Mouse (Mus musculus): ENCODE results near the gene Rps11.
A peak's percentile ranks its signal among the peaks of the same experiment; 100 is the strongest.
"Not testable (repeated sequence)": the region's sequence is repeated elsewhere in the genome, so short reads cannot be mapped to it uniquely, and the experiment has no call there.

Gene Rps11

DNA sequence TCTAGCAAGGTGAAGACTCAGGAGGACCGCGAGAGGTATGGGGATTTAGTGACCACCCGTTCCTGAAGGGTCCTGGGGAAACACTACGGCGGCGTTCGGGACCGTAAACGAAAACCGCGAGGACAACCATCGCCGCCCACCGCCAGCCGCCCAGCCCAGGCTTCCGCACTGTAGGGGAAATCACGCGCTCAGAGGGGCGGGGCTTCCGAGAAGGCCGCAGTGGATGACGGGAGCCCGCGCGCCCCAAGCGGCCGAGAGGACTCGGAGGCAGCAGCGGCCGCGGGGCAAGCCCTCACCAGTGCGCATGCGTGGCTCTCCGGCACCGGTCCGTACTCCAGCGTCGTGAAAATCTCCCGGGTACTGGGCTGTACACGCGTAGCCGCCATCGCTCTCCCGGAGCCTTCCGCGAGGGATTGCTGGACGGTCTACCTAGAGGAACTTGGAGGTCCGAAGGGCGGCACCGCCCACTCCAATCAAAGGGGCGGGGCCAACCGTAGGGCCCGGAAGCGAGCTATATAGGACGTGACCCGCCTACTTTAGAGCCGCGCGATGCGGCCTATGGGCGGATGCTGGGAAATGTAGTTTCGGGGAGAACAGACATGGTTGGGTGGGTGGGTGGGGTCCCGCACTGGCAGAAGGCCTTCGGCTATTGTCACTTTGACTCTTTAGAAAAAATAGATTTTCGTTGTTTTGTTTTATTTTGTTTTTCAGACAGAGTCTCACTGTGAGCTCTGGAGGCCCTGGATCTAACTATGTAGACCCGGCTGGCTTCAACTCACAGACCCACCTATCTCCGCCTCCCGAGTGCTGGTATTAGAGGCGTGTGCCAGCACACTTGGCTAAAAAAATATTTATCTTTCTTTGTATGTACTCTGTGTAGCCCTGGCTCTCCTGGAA is 30.1 kb upstream of the Rps11 start, which contains the start of the genes Pih1d1 and Aldh16a1:
TSS of gene Pih1d1 (plus strand) at position 208 of the 897 bp plus-strand sequence.
TSS of gene Aldh16a1 (minus strand) at position 489 of the 897 bp plus-strand sequence.
- DNase-seq (ENCODE audit: low read depth), result peak; percentile 89

DNA sequence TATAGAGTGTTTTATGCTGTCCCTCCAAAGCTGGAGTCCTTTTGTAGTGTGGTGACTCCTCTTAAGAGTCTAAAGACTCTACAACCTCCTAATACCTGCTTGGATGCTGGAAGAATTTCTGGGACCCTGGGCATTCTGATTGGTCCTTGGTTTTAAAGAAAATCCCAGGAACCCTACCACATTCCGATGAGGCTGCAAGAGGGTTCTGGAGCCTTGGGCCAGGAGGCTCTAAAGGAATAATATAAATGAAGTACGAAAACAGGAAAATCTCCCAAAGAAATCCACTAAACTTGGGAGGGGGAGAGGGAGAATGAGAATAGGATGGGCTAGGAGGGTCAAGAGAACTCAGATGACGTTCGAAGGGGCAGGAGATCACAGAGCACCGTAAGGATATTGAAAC is 29.3 kb upstream of the Rps11 start:
- DNase-seq (ENCODE audit: low read depth), result no peak

DNA sequence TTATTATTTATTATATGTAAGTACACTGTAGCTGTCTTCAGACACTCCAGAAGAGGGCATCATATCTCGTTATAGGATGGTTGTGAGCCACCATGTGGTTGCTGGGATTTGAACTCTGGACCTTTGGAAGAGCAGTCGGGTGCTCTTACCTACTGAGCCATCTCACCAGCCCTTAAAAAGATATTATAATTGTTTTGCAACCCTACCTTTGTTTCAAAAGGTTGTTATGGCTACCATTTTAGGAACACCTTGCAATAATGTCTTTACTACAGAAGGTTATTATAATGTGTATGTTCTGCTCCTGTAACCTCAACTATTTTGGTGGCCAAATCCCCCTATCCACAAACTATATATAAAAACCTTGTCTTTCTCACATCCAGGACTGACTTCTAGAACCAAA is 28.8 kb upstream of the Rps11 start:
- DNase-seq (ENCODE audit: low read depth), result not testable (repeated sequence)

DNA sequence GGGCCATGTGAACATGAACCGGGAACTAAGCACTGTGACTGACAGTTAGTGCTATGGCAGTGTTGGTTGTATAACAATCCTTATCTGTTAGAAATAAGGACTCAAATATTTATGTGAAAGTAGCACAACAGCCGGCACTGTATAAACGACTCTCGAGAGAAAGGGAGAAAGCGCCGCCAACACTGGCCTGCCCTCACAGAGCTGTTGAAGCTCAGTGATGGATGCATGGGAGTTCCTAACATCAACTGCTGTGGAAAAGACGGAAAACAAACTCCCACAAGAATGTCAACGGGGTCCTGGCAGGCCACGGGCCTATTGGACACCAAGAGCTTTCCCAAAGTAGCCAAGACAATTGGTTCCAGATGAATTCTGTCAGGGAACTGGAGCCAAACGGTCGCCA is 27.1 kb upstream of the Rps11 start:
- no peak for DNase-seq (ENCODE audit: low read depth)

DNA sequence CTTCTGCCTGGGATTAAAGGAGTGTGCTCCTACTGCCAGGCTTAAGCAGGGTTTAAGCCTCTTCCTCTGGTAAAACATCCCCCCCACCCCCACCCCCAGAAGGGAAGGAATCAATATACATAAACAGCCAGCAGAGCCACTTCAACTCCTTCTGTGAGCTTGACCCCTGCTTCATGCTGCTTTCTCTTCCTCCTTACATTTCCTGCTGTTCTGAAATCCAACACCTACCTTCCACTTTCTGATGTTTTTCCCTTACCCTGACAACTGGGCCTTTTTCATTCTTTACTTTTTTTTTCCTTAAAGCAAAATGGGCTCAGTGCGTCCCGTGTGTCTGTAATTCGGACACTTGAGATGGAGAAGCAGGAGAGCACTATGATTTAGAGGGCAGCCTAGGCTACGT is 26.1 kb upstream of the Rps11 start:
- no peak for DNase-seq (ENCODE audit: low read depth)

DNA sequence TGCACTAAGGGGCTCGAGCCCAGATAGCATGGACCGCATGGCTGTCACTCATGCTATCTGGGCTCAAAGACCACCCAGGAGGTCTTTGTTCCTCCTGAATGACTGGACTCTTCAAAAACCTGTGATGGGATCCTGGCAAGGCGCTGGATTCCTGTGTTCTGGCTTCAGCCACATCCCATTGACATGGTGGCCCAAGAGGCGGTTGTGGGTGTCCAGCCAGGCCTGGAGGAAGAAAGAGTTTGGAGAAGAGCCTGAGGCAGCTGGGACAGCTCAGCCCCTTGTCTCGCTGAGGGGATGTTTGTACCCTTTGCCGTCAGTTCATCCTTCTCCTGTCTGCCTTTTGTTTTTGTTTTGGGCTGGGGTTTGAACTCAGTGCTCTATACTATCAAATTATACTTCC is 25.3 kb upstream of the Rps11 start:
- no peak for DNase-seq (ENCODE audit: low read depth)

DNA sequence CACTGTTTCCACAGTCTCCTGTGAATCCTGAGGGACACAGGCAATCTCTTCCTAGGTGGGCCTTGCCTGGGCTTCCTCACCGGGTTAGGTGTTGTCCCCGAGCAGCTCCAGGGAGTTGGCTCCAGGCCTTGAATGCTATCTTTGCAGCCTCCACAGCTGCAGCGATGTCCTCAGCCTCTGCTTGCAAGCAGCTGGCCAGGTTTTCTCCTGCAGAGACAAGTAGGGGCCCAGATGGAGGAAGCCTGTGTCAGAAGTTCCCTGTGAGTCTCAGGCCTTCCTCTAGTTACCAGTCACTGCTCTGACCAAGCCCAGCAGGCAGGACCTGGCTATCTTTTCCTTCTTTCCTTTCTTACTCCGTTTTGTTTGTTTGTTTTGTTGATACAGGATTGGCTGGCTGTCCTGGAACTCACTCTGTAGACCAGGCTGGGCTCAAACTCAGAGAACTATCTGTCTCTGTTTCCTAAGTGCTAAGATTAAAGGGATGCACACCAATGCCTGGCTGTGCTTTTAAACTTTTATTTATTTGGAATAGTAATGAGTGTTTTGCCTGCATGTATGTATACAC is 24.4 kb upstream of the Rps11 start:
- DNase-seq (ENCODE audit: low read depth), result no peak

DNA sequence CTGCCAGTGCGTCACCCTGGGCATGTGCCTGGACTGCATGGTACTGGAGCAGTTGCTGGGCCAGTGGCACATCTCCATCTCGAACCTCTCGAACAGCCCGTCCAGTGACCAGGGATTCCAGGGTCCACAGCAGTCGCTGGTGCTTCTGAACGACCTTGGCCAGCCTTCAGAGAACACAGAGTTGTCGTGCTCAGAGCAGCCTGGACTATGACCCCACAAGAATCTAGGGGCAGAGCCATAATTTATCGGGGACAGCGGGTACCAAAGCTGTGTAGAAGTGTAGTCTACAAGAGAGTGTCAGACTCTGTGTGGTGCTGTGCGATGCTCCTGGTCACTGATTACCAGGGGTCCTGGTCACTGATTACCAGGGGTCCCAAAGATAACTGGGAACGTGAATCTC is 23.7 kb upstream of the Rps11 start:
- DNase-seq (ENCODE audit: low read depth), result no peak

DNA sequence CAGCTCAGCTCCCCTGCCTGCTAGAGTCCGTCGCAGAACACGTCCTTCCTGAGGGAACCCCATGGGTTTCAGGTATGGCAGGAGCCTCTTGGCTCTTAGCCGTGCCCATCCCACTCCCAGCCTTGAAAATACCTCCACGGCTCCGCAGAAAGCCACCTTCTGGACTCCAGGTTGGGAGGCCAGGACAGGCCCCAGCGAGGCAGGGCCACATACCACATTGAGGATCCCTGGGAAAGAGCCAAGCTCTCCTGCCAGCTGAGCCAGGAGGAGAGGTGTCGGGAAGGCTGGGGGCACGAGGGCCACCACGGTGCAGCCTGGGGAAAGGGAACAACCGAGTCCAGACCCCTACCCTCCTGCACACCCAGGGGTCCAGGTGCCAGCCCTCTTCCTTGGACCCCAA is 23.0 kb upstream of the Rps11 start:
- DNase-seq (ENCODE audit: low read depth), result no peak

DNA sequence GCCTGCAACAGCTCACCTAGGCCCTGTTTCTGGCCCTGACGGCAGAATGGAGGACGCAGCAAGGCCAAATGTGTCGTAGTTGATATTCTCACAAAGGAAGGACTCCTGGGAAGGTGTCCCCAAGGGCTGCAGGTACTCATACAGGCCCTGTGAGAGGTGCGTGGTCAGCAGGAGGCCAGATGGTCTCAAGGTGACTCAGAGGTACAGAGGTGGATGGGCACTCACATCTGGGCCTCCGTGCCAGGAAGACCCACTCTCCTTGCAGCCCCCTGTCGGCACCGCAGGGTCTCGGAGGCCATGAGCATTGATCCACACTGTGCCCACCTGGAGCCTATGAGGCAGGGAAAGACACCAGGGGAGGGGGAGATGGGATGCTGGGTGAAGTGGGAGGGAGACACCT is 21.2 kb upstream of the Rps11 start:
- no peak for DNase-seq (ENCODE audit: low read depth)

DNA sequence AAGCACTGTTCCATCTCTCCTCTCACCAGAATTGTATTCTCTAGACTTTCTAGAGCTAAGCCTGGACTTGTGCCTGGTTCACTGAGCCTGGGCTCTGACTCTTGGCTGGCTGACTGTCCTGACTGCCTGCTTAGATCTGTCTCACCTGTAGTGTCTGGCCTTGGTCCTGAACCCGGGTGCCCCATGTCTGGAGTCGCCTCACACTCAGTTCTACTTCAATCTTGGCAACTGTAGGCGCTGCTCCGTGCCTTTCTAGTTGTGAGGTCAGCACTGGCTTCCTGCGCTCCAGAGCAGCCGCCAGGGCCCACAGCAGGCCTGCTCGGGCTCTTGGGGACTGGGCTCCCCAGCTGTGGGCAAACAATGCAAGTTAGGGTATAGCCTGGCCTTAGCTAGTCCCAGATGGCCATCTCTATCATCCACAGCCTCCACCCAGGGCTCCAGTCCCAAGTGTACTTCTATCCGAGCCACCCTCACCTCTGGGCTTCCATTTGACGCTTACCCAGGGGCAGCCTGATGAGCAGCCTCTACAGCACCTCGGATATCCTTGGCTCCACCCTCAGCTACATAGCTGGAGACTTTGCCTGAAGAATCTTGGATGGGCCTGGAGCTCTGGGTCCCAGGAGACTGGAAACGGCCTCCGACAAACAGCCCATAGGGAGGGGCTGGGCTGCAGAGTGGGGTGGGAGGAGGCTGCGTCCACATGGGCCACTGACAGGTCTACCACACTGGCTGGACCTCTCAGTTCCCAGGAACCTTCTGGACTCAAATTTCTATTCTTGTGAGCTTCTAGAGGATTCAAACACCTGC is 20.3 kb upstream of the Rps11 start:
- DNase-seq (ENCODE audit: low read depth), result no peak

DNA sequence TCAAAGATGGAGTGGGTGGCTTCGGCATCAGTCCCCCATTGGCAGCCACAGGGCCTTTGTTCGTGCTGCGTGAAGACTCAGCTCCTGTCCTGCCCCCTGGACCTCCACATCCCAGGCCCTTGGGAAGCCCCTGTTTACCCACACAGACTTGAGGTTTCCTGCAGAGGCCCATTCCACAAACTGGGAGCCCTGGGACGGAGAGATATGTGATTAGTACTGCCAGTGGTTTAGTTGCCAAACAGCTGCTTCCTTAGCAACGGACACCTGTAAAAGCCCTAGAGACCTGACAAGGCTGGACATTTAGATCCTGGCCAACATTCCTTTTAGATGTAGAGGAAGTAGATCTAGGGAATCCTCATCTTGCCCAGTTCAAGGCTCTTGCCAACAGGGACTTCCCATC is 17.7 kb upstream of the Rps11 start:
- no peak for DNase-seq (ENCODE audit: low read depth)

DNA sequence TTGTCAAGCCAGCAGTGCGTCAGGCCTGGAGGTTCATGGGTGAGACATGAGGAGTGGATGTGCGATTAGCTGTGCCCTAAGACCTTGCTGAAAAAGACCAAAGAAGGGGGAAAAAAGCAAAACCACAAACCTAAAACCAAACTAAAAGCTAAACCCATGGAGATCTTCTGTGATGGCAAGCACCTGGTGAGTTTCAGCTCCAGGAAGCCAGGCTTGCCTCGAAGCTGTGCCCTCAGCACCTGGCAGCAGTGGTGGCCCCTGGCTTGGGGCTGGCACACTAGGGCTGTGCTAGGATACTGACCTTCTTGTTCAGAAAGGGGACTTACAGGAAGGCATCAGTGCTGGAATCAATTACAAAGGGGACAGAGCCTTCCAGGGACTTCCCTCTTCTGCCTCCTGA is 17.1 kb upstream of the Rps11 start:
- no peak for DNase-seq (ENCODE audit: low read depth)

DNA sequence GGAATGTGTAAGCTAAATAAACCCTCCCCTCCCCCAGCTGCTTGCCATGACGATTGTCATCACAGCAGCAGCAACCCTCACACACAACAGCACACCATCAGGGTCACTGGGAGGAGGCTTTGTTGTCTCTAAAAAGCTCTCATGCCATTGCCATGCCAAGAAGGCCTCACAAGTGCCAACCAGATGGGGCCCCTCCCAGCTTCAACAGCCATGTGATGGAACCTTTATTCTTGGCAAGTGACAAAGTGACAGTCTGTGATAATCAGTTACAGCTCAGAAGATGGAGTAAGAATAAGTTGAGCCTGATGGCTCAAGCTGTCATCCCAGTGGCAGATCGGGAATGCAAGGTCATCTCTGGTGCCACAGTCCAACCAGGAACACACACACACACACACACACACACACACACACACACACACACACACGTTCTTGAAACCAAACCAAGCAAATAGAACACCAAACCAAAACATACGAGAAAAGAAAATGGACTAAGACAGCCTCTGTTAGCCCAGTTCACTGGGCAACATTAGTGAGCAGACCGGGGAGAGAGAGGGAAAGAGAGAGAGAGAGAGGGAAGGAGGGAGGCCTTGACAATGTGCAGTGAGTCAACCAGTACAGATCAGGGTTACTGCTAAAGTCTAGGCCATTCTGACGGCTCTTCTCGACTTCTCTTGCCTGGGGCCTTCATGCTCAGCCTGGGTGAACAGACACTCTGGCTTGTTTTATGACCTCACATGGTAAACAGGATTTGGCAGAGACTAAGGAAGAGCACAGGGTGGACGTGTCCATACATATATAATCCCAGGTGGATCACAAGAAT is 15.9 kb upstream of the Rps11 start:
- no peak for DNase-seq (ENCODE audit: low read depth)

DNA sequence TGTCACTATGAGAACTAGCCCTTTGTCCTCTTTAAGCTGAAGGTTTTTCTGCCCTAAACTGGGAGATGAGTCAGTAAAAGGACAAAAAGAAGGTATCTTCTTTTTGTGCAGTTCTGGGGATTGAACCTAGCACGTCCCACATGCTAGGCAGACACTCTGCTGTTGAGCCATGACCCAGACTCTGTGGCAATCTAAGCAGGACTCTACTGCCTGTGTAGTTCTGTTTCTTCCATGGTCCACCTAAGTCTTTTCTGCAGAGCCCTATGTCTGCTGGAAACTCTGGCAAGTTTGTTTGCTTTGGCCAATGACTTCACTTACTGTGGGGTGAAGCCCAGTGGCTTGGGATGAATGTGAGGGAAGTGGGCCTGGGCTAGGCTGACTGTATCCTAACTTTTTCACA is 14.2 kb upstream of the Rps11 start:
- no peak for DNase-seq (ENCODE audit: low read depth)

DNA sequence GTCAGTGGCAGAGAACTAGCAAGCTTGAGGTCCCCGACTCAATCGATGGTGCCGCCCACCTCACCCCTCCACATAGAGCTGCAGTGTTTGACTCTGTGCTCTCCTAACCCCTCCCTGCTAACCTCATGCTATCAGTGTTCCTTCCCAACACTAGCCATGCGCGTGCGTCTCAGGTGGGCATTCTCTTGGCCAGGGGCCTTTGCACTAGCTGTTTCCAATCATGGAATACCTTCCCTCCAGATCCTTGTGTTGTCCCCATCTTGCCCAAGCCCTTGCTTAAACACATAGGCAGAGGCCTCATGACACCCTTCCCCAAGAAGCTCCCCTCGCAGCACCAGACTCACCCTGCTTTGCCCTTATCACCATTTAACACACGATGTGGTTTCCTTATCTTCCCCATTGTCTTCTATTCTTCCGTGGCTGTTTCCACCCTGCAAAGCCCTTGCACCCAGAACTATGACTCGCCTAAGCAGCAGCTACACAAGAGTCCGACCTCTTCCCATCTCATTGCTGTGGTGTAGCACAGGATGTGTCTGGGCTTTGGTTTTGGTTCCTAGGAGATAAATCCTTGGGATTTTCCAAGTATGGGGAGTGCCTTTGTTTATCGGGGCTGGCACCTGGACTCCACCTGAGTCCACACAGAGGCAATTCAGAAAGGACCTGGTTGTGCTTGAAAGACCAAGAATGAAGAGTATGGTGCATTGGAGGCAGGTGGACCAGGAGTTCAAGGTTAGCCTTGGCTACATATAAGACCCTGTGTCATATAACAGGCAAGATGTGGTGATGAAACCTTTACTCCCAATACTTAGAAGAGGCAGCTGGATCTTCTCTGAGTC is 13.2 kb upstream of the Rps11 start:
- DNase-seq (ENCODE audit: low read depth), result peak; percentile 87

DNA sequence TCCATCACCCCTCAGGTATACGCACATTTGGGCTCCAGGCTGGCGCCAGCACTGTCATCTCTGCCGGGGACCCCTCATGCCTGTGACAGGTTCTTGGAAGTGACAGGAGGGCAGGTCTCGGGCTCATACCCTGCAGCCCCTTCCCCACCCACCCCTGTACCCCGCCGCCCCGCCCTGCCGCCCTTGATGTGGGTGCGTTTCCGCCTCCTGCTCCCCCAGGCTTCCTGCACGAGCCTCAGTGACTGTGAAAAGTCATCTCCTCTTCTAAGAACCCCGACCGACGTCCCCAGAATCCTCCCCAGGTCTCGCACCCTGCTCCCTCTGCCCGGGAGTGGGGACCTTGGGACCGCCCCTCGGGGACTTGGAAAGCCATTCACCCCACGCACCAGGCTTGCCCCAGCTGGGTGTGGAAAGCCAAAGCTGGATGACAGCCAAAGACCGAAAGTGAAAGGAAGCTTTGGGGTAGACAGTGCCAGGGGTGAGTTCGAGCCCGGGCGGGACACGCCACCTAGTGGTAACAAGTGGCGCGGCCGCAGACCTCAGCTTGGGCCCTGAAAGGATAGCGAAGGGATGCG is 11.8 kb upstream of the Rps11 start, which contains the start of the genes Gm45713 and Flt3l:
TSS of gene Gm45713 (minus strand) at position 239 of the 575 bp plus-strand sequence.
TSS of gene Flt3l (minus strand) at position 440 of the 575 bp plus-strand sequence.
- peak; percentile 89 for DNase-seq (ENCODE audit: low read depth)

DNA sequence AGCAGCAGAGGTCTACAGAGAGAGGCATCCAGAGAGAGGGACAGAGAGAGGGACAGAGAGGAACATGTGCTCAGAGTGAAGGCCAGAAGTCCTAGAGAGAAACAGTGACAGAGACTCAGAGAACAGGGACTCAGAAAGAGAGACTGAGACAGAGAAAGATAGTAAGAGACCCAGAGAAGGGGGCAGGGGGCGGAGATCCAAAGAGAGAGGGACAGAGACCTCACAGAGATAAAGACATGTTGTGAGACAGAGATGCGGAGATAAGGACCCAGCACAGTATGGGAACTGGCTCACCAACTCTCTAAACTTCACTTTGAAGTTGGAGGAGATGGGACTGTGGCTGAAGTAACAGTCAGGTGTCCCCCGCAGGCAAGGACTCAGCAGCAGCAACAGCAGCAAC is 11.1 kb upstream of the Rps11 start:
- DNase-seq (ENCODE audit: low read depth), result no peak

DNA sequence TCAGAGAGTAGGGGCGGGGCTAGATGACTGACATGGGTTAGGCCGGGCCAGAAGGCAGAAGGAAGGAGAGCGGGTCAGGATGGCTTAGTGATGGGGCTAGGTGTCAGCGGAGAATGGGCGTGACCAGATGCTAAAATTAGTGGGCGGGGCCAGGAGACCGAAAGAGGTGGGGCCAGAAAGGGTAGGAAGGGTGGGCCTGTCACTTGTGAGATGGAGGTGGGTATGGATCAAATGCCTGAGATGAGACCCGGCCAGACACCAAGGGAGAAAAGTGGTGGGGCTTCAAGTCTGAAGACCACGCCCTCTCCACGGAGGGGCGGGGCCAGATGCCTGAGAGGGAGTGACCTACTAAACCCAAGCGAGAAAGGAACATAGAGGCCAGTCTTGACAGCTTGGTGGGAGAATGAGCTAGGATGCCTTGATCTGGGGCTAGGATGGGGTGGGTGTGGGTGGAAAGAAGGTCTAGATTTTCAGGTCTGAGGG is 10.3 kb upstream of the Rps11 start:
- DNase-seq (ENCODE audit: low read depth), result peak; percentile 90

DNA sequence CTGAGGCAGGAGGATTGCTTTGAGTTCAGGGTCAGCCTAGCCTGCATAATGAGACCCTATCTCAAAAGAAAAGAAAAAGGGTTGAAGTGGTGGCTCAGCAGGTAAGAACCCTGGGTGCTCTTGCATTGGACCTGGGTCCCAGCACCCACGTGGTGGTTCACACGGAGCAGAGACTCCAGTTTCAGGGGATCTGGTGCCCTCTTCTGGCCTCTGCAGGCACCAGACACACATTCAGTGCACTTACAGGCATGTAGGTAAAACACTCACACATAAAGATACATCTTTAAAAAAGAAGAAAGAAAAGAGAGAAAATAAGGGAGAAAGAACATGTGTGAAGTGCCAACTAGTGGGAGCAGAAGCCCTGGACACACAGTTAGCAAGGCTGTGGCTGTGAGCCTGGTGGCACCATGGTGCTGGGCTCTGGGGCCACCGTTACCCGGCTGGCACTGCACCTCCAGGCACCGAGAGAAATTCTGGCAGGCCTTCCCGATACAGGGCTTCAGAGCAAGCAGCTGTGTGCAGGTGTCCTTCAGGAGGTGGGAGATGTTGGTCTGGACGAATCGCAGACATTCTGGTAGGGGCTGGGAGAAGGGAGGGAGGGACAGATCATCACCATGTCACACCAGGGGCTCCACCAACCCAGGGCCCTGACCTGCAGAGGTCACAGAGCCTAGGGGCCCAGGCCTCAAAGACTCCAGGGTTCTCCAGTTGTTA is 9.4 kb upstream of the Rps11 start:
- no peak for DNase-seq (ENCODE audit: low read depth)
